Mouse (Mus musculus): Measurements from ENCODE around the gene Ccnd2. TPM values are rescaled to one million over a fixed set of nuclear protein-coding genes. Genes with fewer than 3 reads are reported as not detected.

Gene Ccnd2
- polyA plus RNA-seq, 1 experiment from 2014 or later, result 875 TPM

DNA sequence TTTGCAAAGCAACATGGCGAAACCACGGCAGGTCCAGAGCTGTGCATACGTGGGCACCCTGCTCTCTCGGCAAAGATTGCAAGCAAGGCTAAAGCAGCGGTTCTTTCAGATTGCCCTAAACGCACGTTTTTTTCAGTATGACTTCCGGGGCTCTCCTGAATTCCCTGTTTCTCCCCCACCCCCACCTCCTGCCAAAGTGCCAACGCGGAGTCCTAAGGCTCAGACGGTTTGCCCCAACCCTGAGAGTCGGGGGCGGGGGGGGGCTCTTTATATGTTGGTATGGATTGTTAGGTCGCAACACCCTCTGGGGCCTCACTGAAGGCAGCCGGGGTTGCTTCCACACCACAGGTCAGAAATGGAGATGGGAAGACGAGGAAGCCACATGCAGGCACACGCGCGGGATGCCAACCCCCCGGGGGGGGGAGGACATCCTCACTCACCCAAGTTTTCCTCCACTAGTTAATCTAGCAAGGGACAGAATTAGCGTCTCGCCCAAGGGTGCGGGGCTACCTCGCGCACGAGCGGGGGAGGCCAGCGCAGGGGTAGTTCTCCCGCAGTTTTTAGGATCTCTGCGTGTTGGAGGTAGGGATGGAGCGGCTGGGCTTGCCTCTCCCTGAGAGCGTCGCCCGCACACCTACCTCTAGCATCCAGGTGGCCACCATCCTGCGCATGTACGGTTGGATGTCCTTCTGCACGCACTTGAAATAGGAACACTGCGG is 1.9 kb downstream of the Ccnd2 start:
- no peak for ATAC-seq
- under 1% methylated on average over 38 of the region's 38 CpGs for WGBS
- H3K4me2 ChIP-seq (ENCODE audit: low read depth, low read length), result peak overlapping the region; percentile 95
- H3K36me3 ChIP-seq (ENCODE audit: control insufficient read depth, insufficient read depth, low read length), result no peaks in the 10 kb centered on the region
- no peaks in the 10 kb centered on the region for H3K9me3 ChIP-seq (ENCODE audit: control insufficient read depth, low read length)
- H3K9ac ChIP-seq (ENCODE audit: low read depth, low read length), result peak overlapping the region; percentile 88
- H3K4me3 ChIP-seq (ENCODE audit: low read length), result peak overlapping the region; percentile 82
- H3K27ac ChIP-seq (ENCODE audit: low read length), result peak overlapping the region; percentile 82
- H3K27me3 ChIP-seq (replicated peaks; ENCODE audit: control insufficient read depth, insufficient read depth, low read length), result 0 out of 2 replicates have a peak, but pooled peaks cover 2% of the 10 kb centered on the region
- H3K4me1 ChIP-seq (ENCODE audit: control insufficient read depth, insufficient read depth, low read length), result peaks cover 61% of the 10 kb centered on the region

DNA sequence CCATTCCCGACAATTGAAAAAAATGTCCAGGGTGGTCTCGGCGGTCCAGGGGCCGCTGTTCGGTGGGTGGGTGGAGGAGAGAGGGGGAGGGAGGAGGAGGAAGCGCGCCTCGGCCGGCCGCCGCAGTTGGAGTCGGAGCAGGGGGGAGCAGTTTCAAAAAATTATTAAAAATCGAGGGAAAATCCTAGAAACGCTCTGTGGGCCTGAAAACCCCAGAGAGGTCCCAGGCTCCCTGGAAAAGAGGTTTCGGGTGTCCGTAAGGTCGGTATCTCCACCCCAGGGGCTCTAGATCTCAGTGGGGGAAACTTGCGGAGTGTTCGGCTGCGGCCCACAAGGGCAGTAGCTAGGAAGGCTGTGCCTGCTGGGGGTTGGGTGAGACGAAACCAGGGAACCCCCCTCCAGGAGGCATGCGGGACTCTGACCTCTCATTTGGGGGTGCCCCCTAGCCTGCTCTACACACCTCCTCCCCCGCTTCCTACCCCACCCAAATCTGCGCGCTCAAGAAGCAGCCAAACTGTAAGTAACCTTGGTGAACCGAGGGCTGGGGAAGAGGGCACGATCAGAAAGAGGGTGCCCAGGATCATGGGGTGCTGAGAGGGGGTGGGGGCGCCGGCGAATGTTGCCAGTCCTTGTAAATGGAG is 2.6 kb downstream of the Ccnd2 start:
- Histone ChIP-seq H3K27ac (ENCODE audit: low read length) (peak overlapping the region; percentile 82), H3K4me3 (ENCODE audit: low read length) (peak overlapping the region; percentile 82), H3K9ac (ENCODE audit: low read depth, low read length) (peak overlapping the region; percentile 88), H3K4me2 (ENCODE audit: low read depth, low read length) (peak overlapping the region; percentile 95), H3K4me1 (ENCODE audit: control insufficient read depth, insufficient read depth, low read length) (peaks cover 64% of the 10 kb centered on the region), H3K9me3 (ENCODE audit: control insufficient read depth, low read length) (no peaks in the 10 kb centered on the region), H3K36me3 (ENCODE audit: control insufficient read depth, insufficient read depth, low read length) (no peaks in the 10 kb centered on the region), H3K27me3 (replicated peaks; ENCODE audit: control insufficient read depth, insufficient read depth, low read length) (0 out of 2 replicates have a peak, but pooled peaks cover under 1% of the 10 kb centered on the region)
- no peak for ATAC-seq
- under 1% methylated on average over 30 of the region's 30 CpGs for WGBS

DNA sequence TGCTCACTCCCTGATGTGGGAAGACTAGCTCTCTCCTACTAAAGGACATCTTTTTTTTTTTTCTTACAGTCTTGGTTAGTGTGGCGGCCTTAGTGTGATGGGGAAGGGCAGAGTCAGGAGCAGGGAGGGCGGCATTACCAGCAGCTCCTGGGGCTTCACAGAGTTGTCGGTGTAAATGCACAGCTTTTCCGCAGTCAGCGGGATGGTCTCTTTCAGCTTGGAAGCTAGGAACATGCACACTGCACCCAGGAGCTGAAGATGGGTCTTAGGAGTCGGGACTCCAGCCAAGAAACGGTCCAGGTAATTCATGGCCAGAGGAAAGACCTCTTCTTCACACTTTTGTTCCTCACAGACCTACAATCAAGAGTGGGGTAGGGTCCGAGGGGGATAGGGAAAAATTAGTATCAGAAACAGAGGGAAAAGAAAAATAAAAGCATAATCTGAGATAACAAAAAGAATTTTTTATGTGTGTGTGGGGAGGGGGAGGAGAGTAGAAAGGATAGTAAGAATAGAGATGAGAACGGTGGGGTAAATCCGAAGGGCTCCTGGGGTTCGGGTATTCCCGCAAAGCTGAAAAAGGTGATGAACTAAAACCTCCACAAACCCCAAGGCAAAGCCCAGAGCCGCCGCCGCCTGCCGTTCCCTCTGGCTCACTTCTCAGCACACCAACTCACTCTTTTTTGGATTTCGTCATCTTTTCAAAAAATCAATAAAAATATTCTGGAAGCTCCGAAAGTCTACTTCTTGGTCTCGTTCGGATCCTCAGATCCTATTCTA is 3.3 kb downstream of the Ccnd2 start:
- 6% methylated on average over 20 of the region's 20 CpGs for WGBS
- H3K4me3 ChIP-seq (ENCODE audit: low read length), result peak overlapping the region; percentile 82
- H3K4me1 ChIP-seq (ENCODE audit: control insufficient read depth, insufficient read depth, low read length), result peaks cover 65% of the 10 kb centered on the region
- H3K9me3 ChIP-seq (ENCODE audit: control insufficient read depth, low read length), result no peaks in the 10 kb centered on the region
- H3K27ac ChIP-seq (ENCODE audit: low read length), result peak overlapping the region; percentile 82
- peak overlapping the region; percentile 95 for H3K4me2 ChIP-seq (ENCODE audit: low read depth, low read length)
- H3K9ac ChIP-seq (ENCODE audit: low read depth, low read length), result peak overlapping the region; percentile 88
- no peak for ATAC-seq
- no peaks in the 10 kb centered on the region for H3K36me3 ChIP-seq (ENCODE audit: control insufficient read depth, insufficient read depth, low read length)
- no peaks in the 10 kb centered on the region for H3K27me3 ChIP-seq (replicated peaks; ENCODE audit: control insufficient read depth, insufficient read depth, low read length)

DNA sequence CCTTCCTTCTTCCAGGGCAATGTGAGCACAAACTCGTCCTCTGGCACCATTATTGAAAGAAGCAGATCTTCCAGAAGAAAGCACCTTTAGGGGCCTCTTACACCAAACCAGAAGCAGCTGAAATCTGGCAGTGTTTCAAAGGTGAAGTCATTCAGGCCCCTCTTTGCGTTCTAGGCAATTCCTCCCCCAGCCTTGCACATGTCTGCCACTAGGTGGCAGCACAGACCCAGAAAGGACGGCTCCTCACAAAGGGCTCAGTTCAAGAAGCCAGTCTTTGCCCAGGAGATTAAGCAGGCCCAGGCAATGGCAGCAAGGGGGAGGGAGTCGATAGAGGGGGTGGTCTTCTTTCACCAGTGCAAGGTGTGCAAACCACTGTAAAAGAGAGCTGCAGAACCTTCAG is 4.3 kb downstream of the Ccnd2 start:
- ATAC-seq, result no peak
- peak overlapping the region; percentile 37 for H3K27ac ChIP-seq (ENCODE audit: low read length)

DNA sequence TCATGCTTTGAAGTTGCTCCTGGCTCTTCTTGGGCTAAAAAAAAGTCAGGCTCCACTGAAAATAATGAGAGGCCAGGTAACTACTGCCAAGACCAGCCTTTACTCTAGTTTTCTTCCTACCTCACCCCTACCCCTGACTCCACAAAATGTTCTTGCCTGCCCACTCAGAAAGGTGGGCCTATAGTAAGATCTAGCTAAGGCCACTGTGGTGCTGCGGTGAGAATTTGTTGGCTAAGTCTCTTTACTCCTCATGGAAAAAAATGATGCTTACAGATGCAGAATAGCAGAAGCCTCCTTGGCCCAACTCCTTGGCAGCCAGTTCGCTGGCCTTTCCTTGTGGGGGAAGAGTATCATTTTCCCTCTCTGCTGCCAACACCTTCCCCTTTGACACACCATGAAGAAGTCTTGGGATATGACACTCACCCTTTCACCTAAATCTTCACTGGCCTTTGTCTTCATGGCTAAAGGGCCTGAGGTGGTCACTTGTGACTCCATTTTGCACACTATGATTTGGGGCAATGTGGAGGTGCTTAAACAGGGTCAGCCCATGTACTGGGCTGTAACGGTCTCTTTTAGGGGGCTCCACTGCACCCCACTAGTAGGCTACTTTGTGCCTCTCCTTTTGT is 5.6 kb downstream of the Ccnd2 start:
- Histone ChIP-seq H3K9ac (ENCODE audit: low read depth, low read length) (no peak overlapping the region), H3K27me3 (replicated peaks; ENCODE audit: control insufficient read depth, insufficient read depth, low read length) (no peaks in the 10 kb centered on the region), H3K9me3 (ENCODE audit: control insufficient read depth, low read length) (no peaks in the 10 kb centered on the region), H3K4me3 (ENCODE audit: low read length) (no peak overlapping the region), H3K36me3 (ENCODE audit: control insufficient read depth, insufficient read depth, low read length) (no peaks in the 10 kb centered on the region), H3K4me2 (ENCODE audit: low read depth, low read length) (peak overlapping the region; percentile 17; the same call in 1 of the 2 replicates), H3K27ac (ENCODE audit: low read length) (peak overlapping the region; percentile 50; the same call in 1 of the 2 replicates), H3K4me1 (ENCODE audit: control insufficient read depth, insufficient read depth, low read length) (peaks cover 56% of the 10 kb centered on the region)
- 76% methylated on average over 3 of the region's 3 CpGs for WGBS
- ATAC-seq, result no peak

More for the DNA sequence above, 4.3 kb downstream of the Ccnd2 start:
- H3K9me3 ChIP-seq (ENCODE audit: control insufficient read depth, low read length), result no peaks in the 10 kb centered on the region
- H3K4me3 ChIP-seq (ENCODE audit: low read length), result peak overlapping the region; percentile 82
- WGBS, result under 1% methylated on average over 4 of the region's 4 CpGs
- H3K4me1 ChIP-seq (ENCODE audit: control insufficient read depth, insufficient read depth, low read length), result peaks cover 63% of the 10 kb centered on the region
- no peaks in the 10 kb centered on the region for H3K27me3 ChIP-seq (replicated peaks; ENCODE audit: control insufficient read depth, insufficient read depth, low read length)
- H3K4me2 ChIP-seq (ENCODE audit: low read depth, low read length), result peak overlapping the region; percentile 95
- H3K36me3 ChIP-seq (ENCODE audit: control insufficient read depth, insufficient read depth, low read length), result no peaks in the 10 kb centered on the region
- 0 out of 2 replicates have a peak overlapping the region, but pooled peaks have one; percentile 88 for H3K9ac ChIP-seq (ENCODE audit: low read depth, low read length)

DNA sequence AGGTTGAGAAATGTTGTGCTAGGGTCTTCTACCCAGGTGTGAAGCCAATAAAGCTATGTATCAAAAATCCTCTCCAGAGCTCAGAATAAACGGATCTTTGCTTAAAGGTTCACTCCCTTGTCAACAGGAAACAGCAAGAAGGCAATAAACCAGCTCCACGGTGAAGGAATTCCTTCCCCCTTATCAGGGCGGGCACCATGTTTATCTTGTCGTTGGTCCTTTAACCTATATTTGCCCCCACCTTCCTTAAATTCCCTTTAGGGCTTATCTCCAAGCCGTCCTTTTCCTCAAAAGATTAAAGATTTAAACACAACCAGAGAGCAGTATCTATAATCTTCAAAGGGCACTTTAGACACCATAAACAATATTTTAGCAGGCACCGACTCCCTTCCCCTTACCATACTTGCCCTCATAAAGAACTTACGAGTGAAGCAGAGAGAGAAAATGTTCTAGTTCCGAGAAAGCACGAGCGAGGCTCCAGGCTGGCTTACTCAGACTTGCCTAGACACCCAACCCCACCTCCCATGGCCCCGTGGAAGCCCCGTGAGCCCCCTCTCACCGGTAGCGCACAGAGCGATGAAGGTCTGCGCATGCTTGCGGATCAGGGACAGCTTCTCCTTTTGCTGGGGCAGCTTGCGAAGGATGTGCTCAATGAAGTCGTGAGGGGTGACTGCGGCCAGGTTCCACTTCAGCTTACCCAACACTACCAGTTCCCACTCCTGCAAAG is 6.4 kb downstream of the Ccnd2 start:
- Histone ChIP-seq H3K4me1 (ENCODE audit: control insufficient read depth, insufficient read depth, low read length) (peaks cover 52% of the 10 kb centered on the region), H3K4me2 (ENCODE audit: low read depth, low read length) (peak overlapping the region; percentile 17; the same call in 1 of the 2 replicates), H3K27me3 (replicated peaks; ENCODE audit: control insufficient read depth, insufficient read depth, low read length) (no peaks in the 10 kb centered on the region), H3K4me3 (ENCODE audit: low read length) (no peak overlapping the region), H3K36me3 (ENCODE audit: control insufficient read depth, insufficient read depth, low read length) (no peaks in the 10 kb centered on the region), H3K27ac (ENCODE audit: low read length) (peak overlapping the region; percentile 50), H3K9me3 (ENCODE audit: control insufficient read depth, low read length) (no peaks in the 10 kb centered on the region), H3K9ac (ENCODE audit: low read depth, low read length) (0 out of 2 replicates have a peak overlapping the region, but pooled peaks have one; percentile 31)
- 46% methylated on average over 20 of the region's 20 CpGs for WGBS
- peak; percentile 45 for ATAC-seq

DNA sequence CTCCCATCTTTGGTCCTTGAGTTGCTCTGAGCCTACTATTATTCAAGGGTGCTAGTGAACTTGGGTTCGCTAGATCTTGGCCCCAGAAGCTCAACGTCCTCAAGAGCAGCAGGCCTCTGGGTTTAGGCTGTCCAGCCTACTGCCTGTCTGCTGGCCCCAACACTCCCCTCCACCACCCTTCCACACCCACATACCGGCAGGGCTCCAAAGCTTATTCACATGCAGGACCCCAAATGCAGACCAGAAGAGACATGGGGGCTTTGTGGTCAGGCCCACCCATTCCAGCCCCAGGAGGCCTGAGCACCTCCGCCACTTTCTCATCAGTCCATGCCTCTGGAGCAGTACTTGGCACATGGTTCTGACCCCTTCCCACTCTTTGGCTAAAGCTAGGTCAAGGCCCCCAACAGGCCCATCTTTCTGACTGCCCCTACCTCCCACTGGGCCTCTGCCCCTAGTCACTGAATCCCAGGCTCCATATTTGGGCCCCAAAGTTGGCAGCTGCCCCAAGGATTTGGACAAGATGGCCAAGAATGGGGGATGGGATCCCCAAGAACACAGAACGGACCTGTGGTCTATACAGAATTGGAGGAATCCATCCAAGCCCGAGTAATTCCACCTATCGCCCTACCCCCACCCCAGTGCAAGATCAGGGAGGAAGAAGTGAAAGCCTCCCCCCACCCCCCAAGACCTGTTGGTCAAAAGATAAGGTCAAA is 8.3 kb downstream of the Ccnd2 start:
- ATAC-seq, result no peak
- Histone ChIP-seq H3K9ac (ENCODE audit: low read depth, low read length) (no peak overlapping the region), H3K9me3 (ENCODE audit: control insufficient read depth, low read length) (no peaks in the 10 kb centered on the region), H3K27me3 (replicated peaks; ENCODE audit: control insufficient read depth, insufficient read depth, low read length) (no peaks in the 10 kb centered on the region), H3K4me1 (ENCODE audit: control insufficient read depth, insufficient read depth, low read length) (peaks cover 52% of the 10 kb centered on the region), H3K36me3 (ENCODE audit: control insufficient read depth, insufficient read depth, low read length) (peaks cover 7% of the 10 kb centered on the region; the same call in 1 of the 2 replicates), H3K4me2 (ENCODE audit: low read depth, low read length) (no peak overlapping the region), H3K27ac (ENCODE audit: low read length) (no peak overlapping the region), H3K4me3 (ENCODE audit: low read length) (no peak overlapping the region)
- WGBS, result 74% methylated on average over 7 of the region's 7 CpGs

DNA sequence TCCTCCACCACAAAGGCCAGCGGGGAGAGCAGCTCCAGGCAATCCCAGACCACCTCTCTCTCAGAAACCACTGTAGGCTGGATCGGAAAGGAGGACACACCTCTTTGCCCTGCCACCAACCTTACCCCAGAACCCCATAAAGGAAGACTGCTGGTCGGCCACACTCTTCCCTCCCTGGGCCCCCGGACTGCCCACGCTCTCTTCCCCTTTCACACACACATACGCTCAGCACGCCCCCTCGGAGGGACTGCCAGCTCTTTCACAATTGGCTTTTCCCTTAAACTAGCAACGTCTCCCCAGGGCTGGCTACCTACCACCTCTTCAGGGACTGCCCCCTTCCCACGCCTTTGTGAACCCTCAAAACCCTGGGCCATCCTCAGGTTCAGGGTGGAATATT is 8.9 kb downstream of the Ccnd2 start:
- no peak overlapping the region for H3K4me3 ChIP-seq (ENCODE audit: low read length)
- H3K4me1 ChIP-seq (ENCODE audit: control insufficient read depth, insufficient read depth, low read length), result peaks cover 47% of the 10 kb centered on the region
- H3K36me3 ChIP-seq (ENCODE audit: control insufficient read depth, insufficient read depth, low read length), result peaks cover 7% of the 10 kb centered on the region; the same call in 1 of the 2 replicates
- no peak overlapping the region for H3K9ac ChIP-seq (ENCODE audit: low read depth, low read length)
- 81% methylated on average over 10 of the region's 10 CpGs for WGBS
- no peaks in the 10 kb centered on the region for H3K27me3 ChIP-seq (replicated peaks; ENCODE audit: control insufficient read depth, insufficient read depth, low read length)
- ATAC-seq, result no peak
- H3K27ac ChIP-seq (ENCODE audit: low read length), result no peak overlapping the region
- no peak overlapping the region for H3K4me2 ChIP-seq (ENCODE audit: low read depth, low read length)
- no peaks in the 10 kb centered on the region for H3K9me3 ChIP-seq (ENCODE audit: control insufficient read depth, low read length)

Data from intestine, embryonic 16.5 days (tissue).